Mouse (Mus musculus) left cerebral cortex, postnatal 14 days (tissue): ENCODE results near the gene Kdm1b. TPM values are rescaled to one million over a fixed set of nuclear protein-coding genes. Genes with fewer than 3 reads are reported as not detected.

Source experiments
- DNase-seq, 2 experiments: peaks; one replicate each; pipeline ENCODE4 v3.0.0; 2021 to 2022; ENCODE audit warnings: low spot score in 2 of 2, mixed read lengths in 1 of 2
- intact Hi-C: fragments of 180-260 bp; cut with DNase I; formaldehyde crosslinking; loops from one replicate; pipeline ENCODE4 v1.15.1; 2025
- total RNA-seq, 2 experiments: library from RNA; stranded (reverse); gene quantifications; 2 replicates each; pipeline ENCODE4 v1.2.3; 2021

The Kdm1b gene
- total RNA-seq, 2 experiments from 2014 or later, result 10.4 to 12.3 TPM

DNA sequence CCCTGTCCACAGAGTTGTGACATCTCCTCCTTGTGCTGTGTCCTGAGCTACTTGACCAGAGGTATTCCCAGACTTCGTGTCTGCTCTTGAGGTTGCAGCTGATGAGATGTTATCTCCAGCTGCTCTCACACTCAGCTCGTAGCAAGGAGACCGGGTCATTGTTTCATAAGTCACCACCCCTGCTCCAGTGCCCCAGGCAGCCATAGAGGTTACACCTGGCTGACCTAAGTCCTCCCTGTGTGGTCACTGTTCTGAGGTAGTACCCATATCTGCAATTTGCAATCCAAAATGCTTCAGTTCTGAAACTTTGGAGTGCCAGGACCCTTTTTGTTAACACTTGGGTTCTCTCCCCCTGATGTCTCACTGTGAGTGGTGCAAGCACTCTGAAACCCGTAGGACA lies 6.7 kb downstream of the Kdm1b start:
- no peak for DNase-seq
- intact Hi-C loops, result no loop called here

DNA sequence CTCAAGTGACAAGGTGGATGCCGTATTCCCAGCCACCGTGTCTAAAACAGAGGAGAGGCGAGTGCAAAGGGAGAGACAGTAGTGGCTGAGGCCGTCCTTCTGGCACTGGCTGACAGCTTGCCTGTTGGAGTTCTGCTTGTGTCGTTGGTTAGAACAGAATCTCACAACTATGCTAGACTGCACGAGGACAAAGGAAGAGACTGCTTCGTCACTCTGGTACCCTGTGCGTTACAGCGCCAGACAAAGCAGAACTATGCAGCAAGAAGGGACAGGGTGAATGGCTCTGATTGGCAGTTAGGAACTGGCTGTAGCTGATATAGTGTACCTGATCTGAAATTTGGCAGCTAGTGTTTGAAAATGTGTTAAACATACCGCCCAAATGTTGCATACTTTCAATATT lies 10.7 kb downstream of the Kdm1b start:
- intact Hi-C loops, result no loop called here
- DNase-seq, result no peak

DNA sequence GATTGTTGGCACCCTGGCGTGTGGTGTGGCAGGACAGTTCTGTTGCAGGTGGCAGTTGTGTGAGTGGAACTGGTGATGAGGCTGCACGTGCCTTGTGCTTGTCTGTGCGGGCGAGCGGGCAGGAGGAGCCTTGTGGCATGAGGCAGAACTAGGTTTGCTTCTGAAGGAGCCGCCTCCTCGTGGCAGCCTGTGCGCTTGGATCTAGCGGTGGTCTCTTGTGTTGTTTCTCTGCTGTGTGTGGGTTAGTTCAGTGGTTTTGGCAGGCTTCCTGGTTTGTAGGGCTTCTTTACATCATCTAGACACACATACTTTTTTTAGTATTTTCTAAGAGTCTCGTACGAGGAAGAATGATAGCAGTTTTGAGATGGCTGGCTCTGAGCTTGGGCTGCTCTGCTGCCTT lies 12.8 kb downstream of the Kdm1b start:
- intact Hi-C loops, result no loop called here
- peak; percentile 76 to 92 for DNase-seq

DNA sequence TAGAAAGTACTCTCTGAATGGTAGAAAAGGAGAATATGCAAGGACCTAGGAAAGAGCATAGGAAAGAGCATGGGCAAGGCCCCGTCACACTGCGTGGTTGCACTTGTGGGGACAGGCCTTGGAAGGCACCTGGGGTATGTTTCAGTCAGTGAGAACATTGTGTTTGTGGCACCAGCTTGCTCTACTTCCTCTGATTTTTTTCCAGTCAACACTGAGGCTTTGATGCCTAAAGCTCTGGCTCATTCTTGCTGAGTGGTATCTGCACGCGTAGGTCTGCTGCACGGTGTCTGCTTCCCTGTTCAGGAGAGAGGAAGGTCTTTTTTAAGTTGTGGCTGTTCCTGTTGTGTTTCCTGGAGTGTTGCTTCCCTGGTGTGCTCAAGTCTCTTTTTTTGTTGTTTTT lies 13.5 kb downstream of the Kdm1b start:
- no peak for DNase-seq
- intact Hi-C loops, result no loop called here

DNA sequence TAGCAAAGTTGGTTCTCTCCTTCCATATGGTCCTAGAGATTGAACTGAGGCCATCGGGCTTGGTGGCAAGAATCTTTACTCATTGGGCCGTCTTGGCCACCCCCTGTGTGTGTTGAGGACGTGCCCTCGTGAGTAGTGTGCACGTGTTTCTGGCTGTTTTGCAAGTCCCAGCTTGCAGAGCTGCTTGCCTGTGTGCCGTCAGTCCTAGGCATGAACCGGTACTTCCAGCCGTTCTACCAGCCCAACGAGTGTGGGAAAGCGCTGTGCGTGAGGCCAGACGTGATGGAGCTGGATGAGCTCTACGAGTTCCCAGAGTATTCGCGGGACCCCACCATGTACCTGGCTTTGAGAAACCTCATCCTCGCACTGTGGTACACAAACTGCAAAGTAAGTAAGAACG lies 19.5 kb downstream of the Kdm1b start:
- intact Hi-C loops, result no loop called here
- no peak for DNase-seq

DNA sequence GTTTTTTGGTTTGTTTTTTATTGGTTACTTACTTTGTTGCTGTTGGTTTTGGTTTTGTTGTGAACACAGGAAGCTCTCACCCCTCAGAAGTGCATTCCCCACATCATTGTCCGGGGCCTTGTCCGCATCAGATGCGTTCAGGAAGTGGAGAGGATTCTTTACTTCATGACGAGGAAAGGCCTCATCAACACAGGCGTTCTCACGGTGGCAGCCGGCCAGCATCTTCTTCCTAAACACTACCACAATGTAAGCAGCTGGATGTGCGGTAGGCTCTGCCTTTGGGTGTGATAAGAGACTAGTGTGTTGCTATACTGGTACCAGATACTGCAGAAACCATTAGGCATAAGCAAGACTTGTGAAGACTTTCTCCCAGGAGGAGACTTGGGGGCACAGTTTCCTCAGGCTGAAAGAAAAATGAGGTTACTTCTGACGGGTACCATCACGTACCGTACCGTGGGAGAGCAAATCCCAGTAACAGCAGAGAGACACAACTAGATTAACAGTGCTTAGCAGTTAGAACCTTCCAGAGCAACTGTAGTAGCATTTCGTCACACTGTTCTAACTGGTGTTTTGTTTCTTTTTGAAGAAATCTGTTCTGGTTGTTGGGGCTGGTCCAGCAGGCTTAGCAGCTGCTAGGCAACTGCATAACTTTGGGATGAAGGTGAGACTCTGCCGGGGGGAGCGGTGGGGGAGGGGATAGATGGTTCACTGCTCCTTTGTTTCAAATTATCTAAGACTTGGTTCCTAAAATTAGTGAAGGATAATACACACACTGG lies 20.9 kb downstream of the Kdm1b start:
- DNase-seq, result no peak
- intact Hi-C loops, result no loop called here

DNA sequence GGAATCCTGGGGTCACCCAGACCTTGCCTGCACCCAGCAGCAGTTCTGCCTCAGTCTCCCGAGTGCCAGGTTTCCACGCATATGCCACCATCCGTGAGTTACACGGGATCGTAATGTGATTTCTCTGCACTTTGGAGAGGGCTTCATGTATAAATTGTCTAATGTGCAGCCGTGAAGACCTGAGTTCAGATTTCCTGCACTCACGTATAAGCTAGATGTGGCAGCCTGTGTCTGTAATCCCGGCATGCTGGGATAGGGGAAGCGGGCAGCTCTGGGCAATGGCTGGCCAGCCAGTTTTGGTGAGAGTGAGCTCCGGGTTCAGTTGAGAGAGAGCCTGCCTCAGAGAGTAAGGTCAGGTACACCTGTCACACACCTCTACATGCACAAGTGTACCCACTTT lies 23.2 kb downstream of the Kdm1b start:
- intact Hi-C loops, result no loop called here
- no peak for DNase-seq

DNA sequence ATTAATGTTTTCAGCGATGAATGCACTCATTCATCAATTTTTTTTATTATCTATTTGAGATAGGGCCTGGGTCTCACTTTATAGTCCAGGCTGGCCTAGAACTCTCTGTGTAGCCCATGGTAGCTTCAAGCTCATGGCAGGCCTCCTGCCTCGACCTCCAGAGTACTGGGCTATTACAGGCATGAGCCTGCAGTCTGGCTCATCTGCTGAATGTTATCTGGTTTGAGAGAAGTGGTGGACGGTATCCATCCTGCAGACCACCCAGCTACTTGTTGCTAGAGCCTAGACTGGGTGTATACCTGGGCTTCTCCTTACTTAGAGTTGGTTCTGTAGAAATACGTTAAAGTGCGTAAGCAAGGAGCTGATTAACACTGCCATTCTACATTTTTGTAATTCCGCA lies 23.7 kb downstream of the Kdm1b start:
- no peak for DNase-seq
- intact Hi-C loops, result no loop called here

DNA sequence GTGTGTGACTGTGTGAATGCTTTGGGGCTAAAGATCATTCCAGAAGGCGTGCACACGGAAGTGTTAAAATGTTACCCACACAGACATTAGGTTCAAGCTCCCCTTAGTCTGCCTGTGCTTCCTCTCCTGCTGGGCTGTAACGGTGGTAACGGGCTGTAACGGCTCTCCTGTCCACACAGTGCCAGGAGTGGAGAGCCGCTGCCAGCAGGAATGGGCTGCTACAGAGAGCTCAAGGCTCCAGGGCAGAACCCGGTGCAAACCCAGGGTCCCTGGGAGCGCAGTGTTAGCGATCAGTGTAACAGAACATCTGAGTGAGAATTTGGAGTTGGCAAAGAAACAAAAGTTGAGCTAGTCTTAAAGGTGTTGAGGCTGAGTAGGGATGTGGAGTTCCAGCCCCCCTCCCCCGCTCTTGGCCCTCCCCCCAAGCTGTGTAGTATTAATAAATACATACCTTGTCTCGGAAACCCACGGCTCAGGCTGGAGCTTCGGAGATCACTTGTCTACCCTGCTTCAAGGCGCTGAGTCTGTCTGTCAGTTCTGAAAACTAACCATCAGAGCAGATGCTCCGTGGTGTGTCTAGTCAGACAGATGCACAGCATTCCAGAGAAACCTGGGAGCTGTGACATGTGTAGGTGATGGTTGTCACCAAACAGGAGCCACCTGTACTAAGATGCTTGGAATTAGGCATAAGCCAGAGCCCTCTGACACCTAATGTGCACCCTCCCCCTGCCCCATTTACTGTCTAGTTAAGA lies 27.2 kb downstream of the Kdm1b start:
- intact Hi-C loops, result no loop called here
- DNase-seq, result no peak

DNA sequence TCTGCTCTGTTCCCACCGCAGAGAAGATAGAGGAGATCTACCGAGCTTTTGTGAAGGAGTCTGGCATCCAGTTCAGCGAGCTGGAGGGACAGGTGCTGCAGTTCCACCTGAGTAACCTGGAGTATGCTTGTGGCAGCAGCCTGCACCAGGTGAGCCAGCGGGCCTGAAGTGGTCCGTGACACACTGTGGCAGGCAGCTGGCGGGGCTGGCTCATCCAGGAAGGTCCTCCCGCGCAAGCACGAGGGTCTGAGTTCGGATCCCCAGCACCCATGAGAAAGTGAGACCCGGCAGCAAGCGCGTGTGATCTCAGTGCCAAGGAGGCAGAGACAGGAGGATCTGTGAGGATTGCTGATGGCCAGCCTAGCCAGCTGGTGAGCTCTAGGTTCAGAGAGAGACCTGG lies 28.6 kb downstream of the Kdm1b start:
- intact Hi-C loops, result no loop called here

DNA sequence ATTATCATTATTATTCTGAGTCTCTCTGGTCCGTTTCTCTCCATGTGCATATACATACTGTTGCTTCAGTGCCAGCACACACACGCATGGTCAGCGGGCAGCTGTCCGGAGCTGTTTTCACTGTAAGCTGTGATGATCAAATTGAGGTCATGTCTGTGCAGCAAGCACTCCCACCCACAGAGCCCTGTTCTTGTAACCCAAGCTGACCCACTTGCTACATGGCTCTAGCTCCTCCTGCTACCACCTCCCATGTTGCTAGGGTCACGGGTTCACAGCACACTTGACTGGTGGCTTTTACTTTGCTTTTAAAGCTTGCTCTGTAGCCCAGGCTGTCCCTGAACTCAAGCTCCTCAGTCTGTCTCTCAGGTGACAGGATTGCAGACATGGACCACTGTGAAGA lies 29.2 kb downstream of the Kdm1b start:
- no peak for DNase-seq
- intact Hi-C loops, result no loop called here

More for the DNA sequence above, 28.6 kb downstream of the Kdm1b start:
- DNase-seq, result no peak

DNA sequence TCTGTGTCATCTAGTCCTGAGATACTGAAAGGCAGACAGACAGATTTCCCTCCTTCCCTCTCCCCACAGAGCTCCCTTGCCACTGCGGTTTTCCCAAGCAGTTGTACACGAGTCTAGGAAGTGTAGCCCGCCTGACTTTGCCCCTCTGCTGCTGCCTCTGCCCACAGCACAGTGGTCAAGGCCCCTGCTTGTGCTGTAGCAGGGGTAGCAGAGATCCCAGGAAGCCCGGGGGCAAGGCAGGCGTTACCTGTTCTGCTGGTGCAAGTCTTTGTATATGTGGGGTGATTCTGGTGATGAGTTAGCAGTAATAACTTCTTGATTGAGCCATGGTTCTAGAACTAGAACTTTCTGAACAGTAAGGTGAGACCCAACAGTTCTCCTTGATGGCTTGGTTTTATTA lies 32.9 kb downstream of the Kdm1b start:
- intact Hi-C loops, result no loop called here
- DNase-seq, result no peak

DNA sequence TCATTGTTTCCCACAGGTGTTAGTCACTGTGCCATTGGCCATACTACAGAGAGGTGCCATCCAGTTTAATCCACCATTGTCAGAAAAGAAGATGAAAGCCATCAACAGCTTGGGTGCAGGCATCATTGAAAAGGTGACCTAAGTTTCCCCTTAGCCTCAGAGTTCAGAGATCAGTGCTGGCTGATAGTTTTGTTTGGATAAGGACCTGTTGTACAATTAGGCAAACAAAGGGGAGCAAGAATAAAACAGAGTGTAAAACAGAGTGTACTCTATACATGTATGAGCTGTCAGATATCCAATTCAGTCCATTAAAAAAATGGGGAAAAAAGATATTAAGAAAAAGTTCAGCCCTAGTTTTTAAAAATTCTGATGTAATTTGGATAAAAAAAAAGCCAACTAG lies 34.1 kb downstream of the Kdm1b start:
- intact Hi-C loops, result no loop called here
- no peak for DNase-seq

DNA sequence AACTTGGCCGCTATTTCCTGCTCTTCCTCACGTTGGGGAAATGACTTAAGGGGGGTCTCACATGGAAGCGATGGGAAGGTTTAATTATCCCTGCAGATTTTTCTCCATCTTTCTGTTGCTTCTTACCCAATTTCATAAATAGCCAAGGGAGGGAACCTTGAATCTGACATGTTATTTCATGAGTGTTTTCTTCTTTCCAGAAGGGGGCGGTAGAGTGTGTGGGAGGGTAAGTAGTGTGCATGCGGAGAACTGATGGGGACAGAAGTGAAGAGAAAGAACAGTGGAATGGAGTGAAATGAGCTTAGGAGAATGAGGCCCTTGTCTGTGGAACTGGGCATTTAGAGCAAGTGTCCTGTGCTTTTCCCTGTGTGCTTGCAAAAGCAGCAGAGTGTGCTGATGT lies 35.5 kb downstream of the Kdm1b start:
- intact Hi-C loops, result no loop called here
- DNase-seq, result no peak

DNA sequence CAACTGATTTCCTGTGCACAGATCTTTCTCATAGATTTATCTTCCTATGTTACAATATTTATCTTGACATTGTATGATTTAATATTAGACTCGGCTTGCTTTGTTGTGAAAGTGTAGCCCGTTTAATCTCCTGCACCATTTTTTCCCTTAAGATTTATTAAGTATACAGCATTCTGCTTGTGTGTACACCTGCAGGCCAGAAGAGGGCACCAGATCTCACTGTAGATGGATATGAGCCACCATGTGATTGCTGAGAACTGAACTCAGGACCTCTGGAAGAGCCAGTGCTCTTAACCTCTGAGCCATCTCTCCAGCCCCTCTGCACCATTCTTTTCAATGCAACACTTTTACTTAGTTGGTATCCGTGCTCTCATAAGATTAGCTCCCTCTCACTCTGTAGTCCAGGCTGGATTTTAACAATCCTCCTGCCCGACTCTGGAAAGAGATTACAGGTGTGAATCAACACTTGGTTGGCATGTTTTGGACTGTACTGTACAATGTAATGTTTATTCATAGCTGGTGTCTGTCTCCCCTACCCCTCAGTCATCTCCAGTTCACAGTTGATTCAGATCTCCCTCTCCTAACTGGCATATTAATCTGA lies 37.7 kb downstream of the Kdm1b start:
- intact Hi-C loops, result no loop called here
- no peak for DNase-seq

DNA sequence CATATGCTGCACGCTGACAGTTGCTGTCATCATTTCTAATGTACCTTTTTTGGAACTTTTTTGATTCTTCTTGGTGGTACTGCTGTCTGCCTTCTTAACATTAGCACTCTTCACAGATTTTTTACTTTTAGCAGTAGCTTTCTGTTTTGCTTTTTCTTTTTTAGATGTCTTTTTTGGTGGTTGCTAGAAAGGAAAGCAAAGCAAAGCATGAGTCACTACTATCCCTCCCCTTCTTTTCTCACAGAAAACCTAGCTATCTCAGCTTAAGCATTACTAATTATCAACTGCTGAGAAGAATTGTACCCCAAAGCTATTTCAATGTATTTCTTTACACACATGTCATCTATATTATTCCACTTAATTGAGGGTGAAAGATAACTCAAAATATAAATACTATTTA lies 45.1 kb downstream of the Kdm1b start:
- intact Hi-C loops, result no loop called here
- DNase-seq, result no peak

DNA sequence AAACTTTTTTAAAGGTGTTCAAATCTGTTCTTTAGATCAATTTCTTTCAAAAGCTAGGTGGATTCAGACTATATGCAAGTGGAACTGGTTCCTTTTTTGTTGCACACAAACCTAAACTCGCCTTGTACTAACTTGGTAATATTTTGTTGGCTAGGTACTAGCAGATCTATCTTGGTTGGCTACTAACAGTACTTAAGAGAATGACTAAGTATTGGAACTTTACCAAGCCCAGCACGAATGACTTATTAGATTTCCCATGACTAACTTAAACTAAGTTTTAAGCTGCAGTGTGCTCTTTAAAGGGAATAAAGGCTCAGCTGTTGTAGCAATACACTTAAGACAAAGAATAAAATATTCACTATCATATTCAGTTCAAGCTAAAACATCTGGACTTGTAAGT lies 46.0 kb downstream of the Kdm1b start:
- intact Hi-C loops, result no loop called here
- no peak for DNase-seq

DNA sequence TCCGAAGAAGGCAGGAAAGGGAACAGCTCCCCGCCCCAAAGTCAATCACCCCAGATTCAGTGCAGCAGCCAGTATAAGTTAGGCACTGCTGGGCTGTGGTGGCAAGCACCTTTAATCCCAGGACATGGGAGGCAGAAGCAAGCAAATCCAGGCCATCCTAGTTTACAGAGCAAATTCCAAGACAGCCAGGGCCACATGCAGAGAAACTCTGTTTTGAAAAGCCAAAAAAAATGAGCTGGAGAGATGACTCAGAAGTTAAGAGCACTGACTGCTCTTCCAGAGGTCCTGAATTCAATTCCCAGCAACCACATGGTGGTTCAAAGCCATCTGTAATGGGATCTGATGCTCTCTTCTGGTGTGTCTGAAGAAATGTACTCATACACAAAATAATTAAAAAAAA lies 50.5 kb downstream of the Kdm1b start:
- no peak for DNase-seq
- intact Hi-C loops, result no loop called here

DNA sequence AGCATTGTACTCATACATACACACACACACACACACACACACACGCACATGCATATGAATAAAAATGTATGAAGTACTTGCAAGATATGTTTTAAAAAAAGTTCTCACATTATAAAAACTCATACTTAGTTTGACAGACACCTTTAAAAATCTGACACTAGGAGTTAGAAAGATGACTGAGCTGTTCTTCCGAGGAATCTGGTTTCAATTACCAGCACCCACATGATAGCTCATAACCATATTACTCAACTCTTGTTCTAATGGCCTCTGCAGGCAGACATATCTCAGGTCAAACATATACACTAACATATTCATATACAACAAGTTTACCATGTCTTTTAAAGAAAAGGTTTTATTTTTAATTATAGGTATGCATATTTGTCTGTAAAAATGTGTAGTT lies 53.3 kb downstream of the Kdm1b start:
- intact Hi-C loops, result no loop called here
- DNase-seq, result no peak

DNA sequence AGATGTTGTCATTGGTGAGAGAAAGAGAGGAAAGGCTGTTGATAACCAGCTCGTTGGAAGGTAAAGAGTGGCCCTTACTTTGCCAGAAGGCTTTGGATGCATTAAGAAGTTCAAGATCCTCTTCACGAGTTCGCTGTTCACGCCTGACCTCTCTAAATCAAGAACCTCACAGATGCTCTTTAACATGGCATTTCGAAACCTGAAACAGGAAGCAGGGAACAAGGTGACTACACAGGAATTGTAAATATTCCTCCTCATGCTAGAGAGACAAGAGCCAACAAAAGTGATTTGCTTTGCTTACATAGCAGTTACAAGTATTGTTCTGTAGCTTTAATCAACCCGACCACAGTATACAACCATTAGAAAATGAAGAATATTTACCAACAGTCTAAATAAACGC lies 56.0 kb downstream of the Kdm1b start:
- intact Hi-C loops, result no loop called here
- DNase-seq, result no peak

DNA sequence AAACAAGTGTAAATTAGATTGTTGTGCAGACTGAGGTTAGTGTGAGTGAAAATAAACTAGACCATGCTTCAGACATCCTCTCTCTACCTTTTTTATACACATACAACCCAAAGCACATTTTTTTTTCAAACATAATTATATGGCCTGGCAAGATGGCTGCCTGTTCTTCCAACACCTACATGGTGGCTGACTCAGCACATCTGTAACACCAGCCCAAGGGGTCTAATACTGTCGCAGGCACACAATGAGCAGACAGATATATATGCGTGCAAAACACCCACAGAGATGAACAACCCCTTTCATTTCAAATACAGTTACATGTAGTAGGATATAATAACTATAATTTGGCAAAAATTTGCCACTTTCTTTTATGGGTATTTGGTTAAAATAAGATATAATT lies 57.3 kb downstream of the Kdm1b start:
- DNase-seq, result no peak
- intact Hi-C loops, result no loop called here
